Mouse (Mus musculus): ENCODE results near the gene Mrpl33. TPM values are rescaled to one million over a fixed set of nuclear protein-coding genes. Genes with fewer than 3 reads are reported as not detected.
A peak's percentile ranks its signal among the peaks of the same experiment; 100 is the strongest.
"Not testable (repeated sequence)": the region's sequence is repeated elsewhere in the genome, so short reads cannot be mapped to it uniquely, and the experiment has no call there.

The Mrpl33 gene
- polyA plus RNA-seq, 1 experiment: 71.0 TPM

- TF ChIP-seq POLR2A (IDR thresholded peaks at IDR 0.05; ENCODE audit: borderline replicate concordance, extremely low read depth, insufficient read depth, insufficient read length, poor library complexity, severe bottlenecking) (no peak), CTCF (IDR thresholded peaks at IDR 0.05; ENCODE audit: borderline replicate concordance, extremely low read depth, insufficient read depth, insufficient read length) (no peak)
- peak; percentile 22 for DNase-seq (ENCODE audit: low read depth)
These were observed 25.6 kb upstream of the Mrpl33 start for GRCm38 (mm10) chr5:31571023-31571608.

- TF ChIP-seq POLR2A (IDR thresholded peaks at IDR 0.05; ENCODE audit: borderline replicate concordance, extremely low read depth, insufficient read depth, insufficient read length, poor library complexity, severe bottlenecking) (no peak), CTCF (IDR thresholded peaks at IDR 0.05; ENCODE audit: borderline replicate concordance, extremely low read depth, insufficient read depth, insufficient read length) (no peak)
- DNase-seq (ENCODE audit: low read depth): no peak
These were observed 23.0 kb upstream of the Mrpl33 start for GRCm38 (mm10) chr5:31573722-31574121.

GRCm38 (mm10) chr5:31576539-31576975 is 20.2 kb upstream of the Mrpl33 start:
- no peak for DNase-seq (ENCODE audit: low read depth)
- TF ChIP-seq POLR2A (IDR thresholded peaks at IDR 0.05; ENCODE audit: borderline replicate concordance, extremely low read depth, insufficient read depth, insufficient read length, poor library complexity, severe bottlenecking) (no peak), CTCF (IDR thresholded peaks at IDR 0.05; ENCODE audit: borderline replicate concordance, extremely low read depth, insufficient read depth, insufficient read length) (no peak)

GRCm38 (mm10) chr5:31581263-31581662 is 15.5 kb upstream of the Mrpl33 start:
- no peak for DNase-seq (ENCODE audit: low read depth)
- TF ChIP-seq CTCF (IDR thresholded peaks at IDR 0.05; ENCODE audit: borderline replicate concordance, extremely low read depth, insufficient read depth, insufficient read length) (no peak), POLR2A (IDR thresholded peaks at IDR 0.05; ENCODE audit: borderline replicate concordance, extremely low read depth, insufficient read depth, insufficient read length, poor library complexity, severe bottlenecking) (no peak)

GRCm38 (mm10) chr5:31581932-31582331 is 14.8 kb upstream of the Mrpl33 start:
- TF ChIP-seq CTCF (IDR thresholded peaks at IDR 0.05; ENCODE audit: borderline replicate concordance, extremely low read depth, insufficient read depth, insufficient read length): no peak
- TF ChIP-seq POLR2A (IDR thresholded peaks at IDR 0.05; ENCODE audit: borderline replicate concordance, extremely low read depth, insufficient read depth, insufficient read length, poor library complexity, severe bottlenecking): no peak
- no peak for DNase-seq (ENCODE audit: low read depth)

GRCm38 (mm10) chr5:31583261-31583660 is 13.5 kb upstream of the Mrpl33 start:
- TF ChIP-seq CTCF (IDR thresholded peaks at IDR 0.05; ENCODE audit: borderline replicate concordance, extremely low read depth, insufficient read depth, insufficient read length) (no peak), POLR2A (IDR thresholded peaks at IDR 0.05; ENCODE audit: borderline replicate concordance, extremely low read depth, insufficient read depth, insufficient read length, poor library complexity, severe bottlenecking) (no peak)
- no peak for DNase-seq (ENCODE audit: low read depth)

GRCm38 (mm10) chr5:31585526-31585925 is 11.2 kb upstream of the Mrpl33 start:
- TF ChIP-seq POLR2A (IDR thresholded peaks at IDR 0.05; ENCODE audit: borderline replicate concordance, extremely low read depth, insufficient read depth, insufficient read length, poor library complexity, severe bottlenecking) (no peak), CTCF (IDR thresholded peaks at IDR 0.05; ENCODE audit: borderline replicate concordance, extremely low read depth, insufficient read depth, insufficient read length) (no peak)
- DNase-seq (ENCODE audit: low read depth): no peak

GRCm38 (mm10) chr5:31588016-31588415 is 8.7 kb upstream of the Mrpl33 start:
- no peak for TF ChIP-seq CTCF (IDR thresholded peaks at IDR 0.05; ENCODE audit: borderline replicate concordance, extremely low read depth, insufficient read depth, insufficient read length)
- TF ChIP-seq POLR2A (IDR thresholded peaks at IDR 0.05; ENCODE audit: borderline replicate concordance, extremely low read depth, insufficient read depth, insufficient read length, poor library complexity, severe bottlenecking): no peak

GRCm38 (mm10) chr5:31588672-31589071 is 8.1 kb upstream of the Mrpl33 start:
- peak; percentile 25; the same call in 1 of the 2 replicates for TF ChIP-seq CTCF (IDR thresholded peaks at IDR 0.05; ENCODE audit: borderline replicate concordance, extremely low read depth, insufficient read depth, insufficient read length)
- DNase-seq (ENCODE audit: low read depth): not testable (repeated sequence)

More at GRCm38 (mm10) chr5:31588016-31588415, 8.7 kb upstream of the Mrpl33 start:
- DNase-seq (ENCODE audit: low read depth): no peak

- DNase-seq (ENCODE audit: low read depth): peak; percentile 60
- TF ChIP-seq POLR2A (IDR thresholded peaks at IDR 0.05; ENCODE audit: borderline replicate concordance, extremely low read depth, insufficient read depth, insufficient read length, poor library complexity, severe bottlenecking): no peak
- TF ChIP-seq CTCF (IDR thresholded peaks at IDR 0.05; ENCODE audit: borderline replicate concordance, extremely low read depth, insufficient read depth, insufficient read length): no peak
These were observed 6.9 kb upstream of the Mrpl33 start for GRCm38 (mm10) chr5:31589711-31590319.

GRCm38 (mm10) chr5:31591122-31591521 is 5.6 kb upstream of the Mrpl33 start:
- TF ChIP-seq POLR2A (IDR thresholded peaks at IDR 0.05; ENCODE audit: borderline replicate concordance, extremely low read depth, insufficient read depth, insufficient read length, poor library complexity, severe bottlenecking) (no peak), CTCF (IDR thresholded peaks at IDR 0.05; ENCODE audit: borderline replicate concordance, extremely low read depth, insufficient read depth, insufficient read length) (no peak)
- no peak for DNase-seq (ENCODE audit: low read depth)

GRCm38 (mm10) chr5:31595868-31596267 is 867 bp upstream of the Mrpl33 start:
- no peak for TF ChIP-seq POLR2A (IDR thresholded peaks at IDR 0.05; ENCODE audit: borderline replicate concordance, extremely low read depth, insufficient read depth, insufficient read length, poor library complexity, severe bottlenecking)
- TF ChIP-seq CTCF (IDR thresholded peaks at IDR 0.05; ENCODE audit: borderline replicate concordance, extremely low read depth, insufficient read depth, insufficient read length): no peak
- no peak for DNase-seq (ENCODE audit: low read depth)

All from brain, embryonic 14.5 days (tissue).